Mouse (Mus musculus): Measurements from ENCODE around the gene Kmt5c.

Kmt5c gene

DNA sequence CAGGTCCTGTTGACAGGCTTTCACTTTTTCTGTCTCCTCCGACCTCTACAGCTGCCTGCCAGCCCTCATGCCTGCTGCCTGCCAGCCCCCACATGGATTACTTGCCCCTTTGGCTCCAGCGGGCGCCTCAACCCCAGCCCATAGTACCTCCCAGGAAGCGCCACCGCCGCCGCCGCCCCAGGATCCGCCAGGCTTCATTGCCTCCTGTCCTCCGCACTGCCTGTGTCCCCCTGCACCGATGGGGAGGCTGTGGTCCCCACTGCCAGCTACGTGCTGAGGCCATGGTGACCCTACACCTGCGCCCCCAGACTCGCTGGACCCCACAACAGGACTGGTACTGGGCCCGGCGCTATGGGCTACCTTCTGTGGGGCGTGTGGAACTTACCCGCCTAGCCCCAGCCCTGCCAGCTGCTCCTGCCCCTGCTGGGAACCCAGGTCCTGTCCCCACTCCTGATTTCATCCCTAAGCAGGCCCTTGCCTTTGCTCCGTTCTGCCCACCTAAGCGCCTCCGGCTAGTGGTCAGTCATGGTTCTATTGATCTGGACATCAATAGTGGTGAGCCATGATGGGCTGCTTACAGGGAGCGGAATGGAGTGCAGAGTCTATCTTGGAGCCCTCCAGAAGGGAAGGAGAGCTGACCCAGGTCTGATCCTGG, 6.5 kb downstream of the Kmt5c start:
- DNase-seq (ENCODE audit: low read depth, low spot score), result no peak

DNA sequence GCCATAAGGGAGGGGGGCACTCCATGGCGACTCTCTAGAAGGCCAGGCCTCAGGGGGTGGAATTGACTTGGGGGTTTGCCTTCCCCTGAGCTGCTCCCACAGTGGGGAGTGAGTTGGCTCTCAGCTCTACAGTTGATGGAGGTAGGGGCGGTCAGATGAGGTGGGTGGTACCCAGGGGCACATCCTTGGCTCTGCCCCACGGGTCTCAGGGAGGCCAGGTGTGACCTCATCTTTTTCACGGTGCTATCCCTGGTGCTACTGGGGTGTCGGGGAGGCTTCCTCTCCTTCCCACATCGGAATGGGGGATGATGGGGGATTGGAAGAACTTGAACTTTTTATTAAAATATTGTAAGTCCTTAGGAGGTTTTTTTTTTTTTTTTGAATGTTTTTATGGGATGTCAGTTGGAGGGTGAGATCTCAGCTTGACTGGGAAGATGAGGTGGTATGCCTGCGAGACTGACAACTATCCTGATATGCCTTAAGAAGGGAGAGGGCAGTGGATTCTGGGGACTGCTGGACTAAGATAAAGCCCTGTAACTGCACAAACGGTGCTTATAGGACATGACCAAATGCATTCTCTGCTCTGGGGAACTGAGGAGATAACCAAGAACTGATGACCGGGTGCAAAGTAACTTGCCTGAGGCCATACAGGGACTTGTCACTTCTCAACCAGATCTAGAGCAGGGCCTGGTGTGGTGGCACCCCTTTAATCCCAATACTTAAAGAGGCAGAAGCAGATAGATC, 7.4 kb downstream of the Kmt5c start:
- no peak for DNase-seq (ENCODE audit: low read depth, low spot score)

DNA sequence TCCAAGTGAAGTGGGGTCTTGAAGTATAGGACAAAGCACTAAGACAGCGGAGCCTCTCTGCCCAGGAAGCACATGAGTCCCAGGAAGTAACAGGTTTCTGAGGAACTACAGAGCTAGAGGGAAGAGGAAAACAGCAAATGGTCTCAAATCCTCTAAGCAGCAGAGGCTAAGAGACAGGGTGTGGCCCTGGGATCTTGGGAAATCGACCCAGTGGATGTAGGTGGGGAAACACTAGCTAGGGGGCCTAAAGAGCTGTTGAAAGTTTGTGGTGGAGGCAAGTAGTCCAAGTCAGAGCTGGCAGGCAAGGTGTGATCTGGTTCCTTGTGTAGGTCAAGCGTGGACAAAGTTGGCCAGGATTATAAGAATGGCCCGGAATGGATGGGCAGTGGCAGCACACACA, 8.4 kb downstream of the Kmt5c start:
- peak; percentile 70 for DNase-seq (ENCODE audit: low read depth, low spot score)

- no peak for DNase-seq (ENCODE audit: low read depth, low spot score)
These were observed 9.3 kb downstream of the Kmt5c start for GRCm38 (mm10) chr7:4749169-4749568.

GRCm38 (mm10) chr7:4751971-4752820, 12.3 kb downstream of the Kmt5c start:
- peak; percentile 98 for DNase-seq (ENCODE audit: low read depth, low spot score)

DNA sequence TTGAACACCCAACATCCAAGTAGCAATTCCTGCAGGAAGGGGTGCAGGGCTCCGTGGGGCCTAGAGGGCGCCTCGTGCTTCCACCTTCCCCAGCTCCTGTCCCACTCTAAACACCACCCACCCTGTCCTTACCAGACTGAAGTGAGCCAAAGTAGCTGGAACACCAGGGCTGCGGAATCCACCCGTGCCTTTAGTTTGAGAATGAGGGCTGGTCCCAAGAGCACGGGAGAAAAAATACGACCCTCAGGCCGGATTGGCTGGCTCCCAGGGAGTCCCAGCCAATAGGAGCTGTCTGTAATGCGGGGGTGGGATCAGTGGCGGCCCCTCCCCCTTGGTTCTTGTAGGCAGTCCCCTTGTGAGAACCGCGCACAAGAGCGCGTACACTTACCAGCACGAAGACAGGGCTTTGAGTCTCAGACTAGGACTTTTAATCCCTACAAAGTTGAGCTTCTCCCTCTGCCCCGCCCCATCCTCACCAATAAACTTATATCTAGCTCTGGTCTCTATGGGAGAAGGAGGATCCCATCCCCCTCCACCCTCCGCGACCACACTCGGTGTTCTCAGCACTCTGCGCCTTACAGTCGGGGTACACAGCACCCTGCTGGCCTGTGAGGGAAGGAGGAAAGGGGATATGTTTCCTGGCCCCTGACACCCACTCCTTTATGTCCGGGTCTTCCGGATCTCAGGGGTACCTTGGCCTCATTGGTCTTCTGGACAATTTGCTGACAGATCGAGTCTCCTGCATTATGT, 13.1 kb downstream of the Kmt5c start, which contains the start of gene Cox6b2:
Gene Cox6b2 (minus strand): TSS at position 274 of the 750 bp plus-strand sequence.
- peak; percentile 99 for DNase-seq (ENCODE audit: low read depth, low spot score)

- DNase-seq (ENCODE audit: low read depth, low spot score), result no peak
These were observed 19.8 kb downstream of the Kmt5c start for GRCm38 (mm10) chr7:4759670-4760069.

- DNase-seq (ENCODE audit: low read depth, low spot score), result no peak
These were observed 25.2 kb downstream of the Kmt5c start for GRCm38 (mm10) chr7:4764946-4765710.

DNA sequence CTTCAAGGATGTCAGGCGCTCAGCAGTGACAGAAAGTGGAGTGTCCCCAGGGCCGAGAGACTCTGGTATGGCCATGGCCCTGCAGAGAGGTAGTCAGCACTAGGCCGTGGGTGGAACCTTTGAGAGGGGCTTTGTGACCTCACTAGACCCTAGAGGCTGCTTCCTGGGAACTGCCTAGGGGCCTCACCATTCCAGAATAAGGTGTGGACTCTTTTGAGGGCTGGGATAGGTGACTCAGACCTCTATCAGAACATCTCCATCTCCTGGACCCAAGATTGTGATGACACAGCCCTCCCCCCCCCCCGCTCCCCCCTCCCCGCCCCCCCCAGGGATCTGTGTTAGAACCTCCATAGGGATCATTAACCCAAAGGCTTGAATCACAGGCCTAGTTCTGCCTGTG, 31.3 kb downstream of the Kmt5c start, which contains the start of gene Fam71e2:
Gene Fam71e2 (minus strand): TSS at position 101 of the 400 bp plus-strand sequence.
- DNase-seq (ENCODE audit: low read depth, low spot score), result no peak

GRCm38 (mm10) chr7:4776131-4776530, 36.2 kb downstream of the Kmt5c start:
- DNase-seq (ENCODE audit: low read depth, low spot score), result no peak

DNA sequence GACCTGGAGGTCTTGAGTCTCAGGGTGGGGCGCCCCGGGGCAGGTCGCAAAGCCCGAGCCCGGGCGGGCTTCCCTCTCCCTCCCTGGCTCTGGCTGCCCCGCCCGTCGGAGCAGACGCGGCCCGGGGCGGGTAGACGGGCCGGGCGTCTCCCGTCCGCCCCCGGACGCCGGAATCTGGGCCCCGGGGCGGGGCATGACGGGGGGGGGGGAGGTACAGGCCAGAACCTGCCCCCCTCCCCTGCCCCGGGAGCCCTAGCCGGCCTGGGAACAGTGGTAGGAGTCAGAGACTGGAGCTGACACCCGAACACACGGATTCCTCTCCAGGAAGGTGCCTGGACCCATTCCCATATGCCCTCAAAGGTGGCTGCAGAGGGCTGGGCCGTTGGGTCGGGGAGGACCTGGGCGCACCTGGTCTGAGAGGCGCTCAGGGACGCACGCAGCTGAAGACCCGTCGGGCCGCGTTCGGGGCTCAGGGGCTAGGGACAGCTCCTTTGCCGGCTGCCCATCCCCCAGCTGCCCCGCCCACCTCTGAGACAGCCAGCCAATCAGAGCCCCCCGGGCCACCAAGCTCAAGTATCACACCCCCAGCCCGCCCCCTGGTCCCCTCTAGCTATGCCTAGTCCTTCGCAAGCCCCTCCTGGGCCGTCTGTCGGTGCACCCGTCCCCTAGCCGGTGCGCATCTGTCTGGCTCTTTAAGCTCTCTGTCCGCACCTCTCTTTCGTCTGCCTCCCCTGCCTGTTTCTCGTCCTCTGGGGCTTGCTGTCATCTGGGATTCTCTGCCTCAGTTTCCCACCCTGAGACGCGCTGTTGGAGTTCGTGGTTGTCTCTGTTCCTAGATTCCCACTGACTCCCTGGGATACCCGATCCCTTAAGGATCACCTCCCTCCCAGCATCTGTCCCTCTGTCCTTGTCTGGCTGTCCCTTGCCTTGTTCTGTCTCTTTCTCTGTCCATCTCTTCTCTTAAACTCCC, 37.2 kb downstream of the Kmt5c start:
- peak; percentile 91 for DNase-seq (ENCODE audit: low read depth, low spot score)

DNA sequence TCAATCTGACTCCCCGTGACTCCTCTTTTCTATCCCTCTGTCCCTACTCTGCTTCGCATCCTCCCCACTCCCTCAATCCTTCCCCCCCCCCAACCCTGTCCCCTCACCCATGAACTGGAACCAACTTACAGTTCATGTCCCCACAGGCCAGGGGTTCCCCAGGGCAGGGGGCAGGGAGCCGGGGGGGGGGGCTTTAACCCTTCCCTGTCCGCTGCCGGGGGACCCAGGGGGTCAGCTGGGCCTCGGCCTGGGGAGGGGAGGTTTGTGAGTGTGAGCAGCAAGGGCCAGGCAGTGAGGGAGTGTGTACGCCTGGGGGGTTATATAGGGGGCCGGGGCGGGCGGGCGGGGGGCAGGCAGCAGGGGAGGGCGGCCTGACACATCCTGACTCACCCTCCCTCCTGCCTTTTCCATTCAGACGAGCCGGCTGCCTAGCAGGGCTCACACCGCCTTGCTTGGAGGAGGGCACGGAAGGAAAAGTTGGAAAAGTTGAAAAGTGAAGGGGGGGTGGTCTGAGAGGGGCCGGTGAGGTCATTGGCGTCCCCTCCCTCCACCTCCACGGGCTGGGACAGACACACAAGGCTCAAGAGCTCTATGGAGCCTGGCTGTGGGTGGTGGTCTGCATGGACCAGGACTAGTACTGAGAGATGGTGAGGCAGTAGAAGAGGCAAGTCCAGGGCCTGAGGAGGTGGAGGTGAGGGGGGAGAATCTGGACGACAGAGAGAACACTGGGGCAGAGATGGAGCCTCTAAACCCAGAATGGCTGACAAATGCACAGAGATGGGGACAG, 38.1 kb downstream of the Kmt5c start:
- DNase-seq (ENCODE audit: low read depth, low spot score), result no peak

GRCm38 (mm10) chr7:4779921-4780320, 40.0 kb downstream of the Kmt5c start:
- no peak for DNase-seq (ENCODE audit: low read depth, low spot score)

DNA sequence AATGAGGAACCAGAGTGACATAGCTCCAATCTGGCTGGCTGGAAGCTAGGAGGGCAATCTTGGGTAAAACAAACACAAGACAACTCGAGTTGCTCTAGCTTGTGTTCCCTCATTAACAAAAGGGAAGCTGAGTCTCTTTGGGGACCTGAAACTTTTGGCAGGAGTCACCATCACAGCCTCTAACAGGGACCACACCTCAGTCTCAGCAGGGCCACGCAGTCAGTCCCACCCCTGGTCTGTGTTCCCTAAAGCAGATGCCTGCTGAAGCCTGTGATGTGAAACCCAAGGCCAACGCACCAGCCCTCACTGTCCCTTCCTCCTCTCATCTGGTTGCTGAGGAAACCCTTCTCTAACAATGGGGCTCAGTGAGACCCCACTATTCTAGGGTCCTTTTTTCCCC, 42.2 kb downstream of the Kmt5c start:
- no peak for DNase-seq (ENCODE audit: low read depth, low spot score)

DNA sequence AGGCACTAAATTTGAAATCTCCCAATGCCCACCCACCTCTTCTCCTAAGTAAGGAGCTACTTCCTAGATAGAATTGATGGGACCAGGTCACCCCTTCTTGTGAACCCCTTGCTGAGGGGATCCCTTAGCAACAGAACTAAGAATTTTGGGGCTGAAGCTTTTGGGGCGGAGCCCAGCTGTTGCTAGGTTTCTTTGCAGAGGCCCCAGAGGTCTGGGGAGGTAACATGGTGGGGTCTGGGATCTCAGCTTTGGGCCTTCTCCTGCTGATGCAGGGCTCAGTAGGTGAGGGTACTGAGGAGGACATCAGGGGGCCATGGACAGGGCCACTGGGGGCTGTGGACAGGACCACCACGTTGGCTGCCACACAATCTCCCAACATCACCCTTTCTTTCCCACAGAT, 42.8 kb downstream of the Kmt5c start, which contains the start of the genes Il11 and Tmem190:
Gene Il11 (minus strand): TSS at position 101 of the 400 bp plus-strand sequence.
Gene Tmem190 (plus strand): TSS at position 179 of the 400 bp plus-strand sequence.
- no peak for DNase-seq (ENCODE audit: low read depth, low spot score)

GRCm38 (mm10) chr7:4783667-4784268, 43.9 kb downstream of the Kmt5c start:
- no peak for DNase-seq (ENCODE audit: low read depth, low spot score)

DNA sequence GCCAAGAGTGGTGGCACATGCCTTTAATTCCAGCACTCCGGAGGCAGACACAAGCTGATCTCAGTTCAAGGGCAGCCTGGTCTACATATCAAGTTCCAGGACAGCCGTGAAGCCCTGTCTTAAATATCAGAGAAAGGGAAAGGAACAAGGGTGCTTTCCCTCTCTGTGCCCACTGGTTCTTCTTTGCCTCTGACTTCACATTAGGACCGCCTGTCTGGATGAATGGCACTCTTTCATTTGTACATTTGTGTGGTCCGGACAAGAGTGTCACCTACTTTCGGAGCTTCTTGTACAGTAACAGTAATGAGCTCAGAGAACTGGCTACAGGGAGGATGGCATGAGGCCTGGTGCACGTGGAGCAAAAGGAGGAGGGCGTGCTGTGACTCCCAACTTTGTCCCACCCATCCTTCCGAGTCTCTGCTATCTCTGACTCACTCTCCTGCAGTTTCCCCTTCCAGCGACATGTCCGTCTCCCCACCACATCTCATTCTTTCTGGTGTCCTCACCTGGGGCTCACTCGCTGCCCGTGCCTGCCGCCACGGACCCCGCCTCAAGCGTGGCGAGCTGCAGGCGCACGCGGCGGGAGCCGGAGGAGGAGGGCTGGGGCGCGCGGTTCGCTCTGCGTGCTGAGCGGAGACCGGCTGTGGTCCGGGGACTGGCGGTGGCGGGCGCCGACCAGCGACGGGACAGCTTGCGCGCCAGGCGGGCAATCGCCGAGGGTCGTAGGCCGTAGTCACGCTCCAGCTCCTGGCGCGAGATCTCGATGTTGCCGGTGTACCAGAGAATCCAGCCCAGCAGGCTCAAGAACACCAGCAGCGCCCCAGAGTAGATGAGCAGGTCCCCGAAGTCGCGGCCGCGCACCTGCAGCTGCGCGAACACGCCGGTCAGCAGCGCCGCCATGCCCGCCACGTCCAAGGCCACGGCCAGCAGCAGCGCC, 48.9 kb downstream of the Kmt5c start:
- peak; percentile 68 for DNase-seq (ENCODE audit: low read depth, low spot score)

Measured in ZHBTc4 (cell line).